Mouse (Mus musculus): Measurements from ENCODE around the gene Dbndd1.
"Not testable (repeated sequence)": the region's sequence is repeated elsewhere in the genome, so short reads cannot be mapped to it uniquely, and the experiment has no call there.

Gene Dbndd1

DNA sequence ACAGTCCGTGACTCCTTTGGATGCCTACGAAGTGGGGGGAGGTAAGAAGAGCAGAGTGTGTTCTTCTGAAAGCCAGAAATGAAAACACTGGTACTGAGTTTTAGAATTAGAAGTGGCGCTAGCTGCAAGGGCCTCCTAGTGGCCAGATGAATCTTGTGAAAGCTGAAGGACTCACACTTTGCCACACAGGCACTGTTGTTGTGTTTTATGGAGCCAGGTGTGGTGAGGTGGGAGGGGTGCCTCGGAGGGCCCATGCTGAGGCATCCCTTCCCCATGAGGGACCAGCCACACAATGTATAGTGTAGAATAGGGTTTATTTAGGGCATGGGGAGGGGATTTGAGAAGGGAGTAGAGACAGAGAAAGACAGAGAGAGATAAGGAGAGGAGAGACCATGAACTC lies 17.6 kb downstream of the Dbndd1 start:
- DNase-seq (ENCODE audit: extremely low read depth, low read depth): no peak

DNA sequence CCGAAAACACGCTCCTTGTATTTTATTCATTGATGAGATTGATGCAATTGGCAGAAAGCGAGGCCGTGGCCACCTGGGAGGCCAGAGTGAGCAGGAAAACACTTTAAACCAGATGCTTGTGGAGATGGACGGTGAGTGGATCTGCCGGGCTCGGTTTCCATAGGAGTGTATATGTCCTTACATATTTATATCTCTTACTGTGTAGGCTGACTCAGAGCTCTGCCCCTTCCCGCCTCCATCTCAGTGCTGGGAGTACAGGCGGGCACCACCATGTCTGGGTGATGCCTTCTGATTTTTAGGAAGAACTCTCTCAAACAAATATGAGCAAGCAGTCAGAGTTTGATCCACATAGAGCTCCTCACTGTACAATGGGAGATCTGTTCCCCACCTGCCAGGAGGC lies 22.4 kb downstream of the Dbndd1 start:
- no peak for DNase-seq (ENCODE audit: extremely low read depth, low read depth)

DNA sequence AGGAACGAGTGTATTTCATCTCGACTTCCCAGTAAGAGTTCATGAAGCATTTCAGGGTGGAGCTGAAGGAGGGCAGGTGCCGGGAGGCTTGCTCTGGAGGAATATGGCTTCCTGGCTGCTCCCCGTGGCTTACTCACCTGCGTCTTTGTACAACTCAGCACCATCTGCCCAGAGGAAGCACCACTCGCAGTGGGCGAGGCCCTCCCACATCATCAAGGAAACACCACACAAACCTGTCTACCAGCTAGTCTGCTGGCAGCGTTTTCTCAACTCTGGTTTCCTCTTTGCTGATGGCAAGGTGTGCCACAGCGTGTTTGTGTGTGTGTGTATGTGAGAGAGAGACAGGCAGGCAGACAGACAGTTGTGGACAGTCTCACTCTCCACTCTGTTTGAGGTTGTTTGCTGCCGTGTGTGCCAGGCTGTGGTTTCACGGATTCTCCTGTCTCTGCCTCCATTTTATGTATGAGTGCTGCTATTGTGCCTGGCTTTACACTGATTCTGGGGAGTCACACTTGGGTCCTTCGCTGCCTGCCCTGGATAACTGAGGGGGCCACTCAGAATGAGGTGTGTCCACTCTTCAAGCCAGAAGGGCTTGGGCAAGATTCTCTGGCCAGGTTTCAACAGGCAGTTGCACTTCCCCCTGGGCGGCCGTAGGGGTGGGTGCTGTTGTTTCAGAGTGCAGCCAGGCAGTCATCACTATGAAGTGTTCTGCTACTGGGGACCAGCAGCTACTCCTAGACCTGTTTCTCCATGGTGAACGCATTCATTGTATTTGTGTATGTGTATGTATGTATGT lies 23.8 kb downstream of the Dbndd1 start:
- DNase-seq (ENCODE audit: extremely low read depth, low read depth): no peak

DNA sequence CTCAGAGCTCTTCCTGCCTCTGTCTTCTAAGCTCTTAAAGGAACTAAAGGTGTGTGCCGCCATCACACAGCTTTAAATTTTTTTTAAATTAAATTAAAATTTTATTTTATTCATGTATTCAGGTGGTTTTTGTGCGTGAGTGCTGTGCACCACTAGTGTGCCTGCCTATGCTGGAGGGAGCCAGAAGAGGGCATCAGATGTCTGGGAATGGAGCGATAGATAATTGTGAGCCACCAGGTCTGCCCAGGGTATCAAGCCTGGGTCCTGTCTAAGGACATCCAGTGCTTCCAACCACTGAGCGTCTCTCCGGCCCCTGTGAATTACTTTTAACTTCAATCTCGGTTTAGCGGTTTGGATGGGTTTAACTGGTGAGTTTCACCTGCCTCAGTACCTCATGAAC lies 32.6 kb downstream of the Dbndd1 start:
- no peak for DNase-seq (ENCODE audit: extremely low read depth, low read depth)

DNA sequence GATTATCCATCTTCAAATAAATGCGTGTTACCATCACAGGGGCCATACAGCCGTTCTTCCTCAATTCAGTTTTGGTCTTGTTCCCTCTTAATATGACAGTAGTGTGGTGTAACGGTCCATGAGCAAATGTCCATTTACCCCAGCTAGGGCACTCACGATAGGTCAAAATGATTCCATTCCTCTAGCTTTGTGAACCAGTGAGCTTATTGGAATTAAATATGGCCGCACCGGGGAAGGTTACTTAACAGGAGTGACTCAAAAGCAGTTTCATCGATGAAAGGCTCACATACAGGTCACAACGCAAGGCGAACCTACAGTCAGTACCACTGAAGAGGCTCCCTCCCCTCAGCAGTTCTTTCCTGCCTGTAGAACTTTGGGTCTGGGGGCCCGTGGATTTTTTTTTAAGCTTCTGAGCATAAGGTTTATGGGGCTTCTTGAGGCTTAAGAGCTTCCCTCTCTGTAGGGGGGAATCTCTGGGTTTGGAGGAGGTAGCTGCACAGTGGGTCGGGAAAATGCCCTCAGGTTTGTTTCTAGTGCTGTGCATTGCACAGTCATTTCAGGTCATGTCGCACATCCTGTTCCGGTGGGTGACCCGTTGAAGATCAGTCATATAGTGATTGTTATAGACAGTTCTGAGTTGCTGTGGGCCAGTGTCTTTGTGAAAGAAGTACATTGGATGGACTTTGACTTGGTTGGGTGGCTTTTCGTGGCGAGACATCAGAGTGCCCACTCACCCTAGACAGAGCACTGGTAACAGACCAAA lies 36.6 kb downstream of the Dbndd1 start:
- no peak for DNase-seq (ENCODE audit: extremely low read depth, low read depth)

DNA sequence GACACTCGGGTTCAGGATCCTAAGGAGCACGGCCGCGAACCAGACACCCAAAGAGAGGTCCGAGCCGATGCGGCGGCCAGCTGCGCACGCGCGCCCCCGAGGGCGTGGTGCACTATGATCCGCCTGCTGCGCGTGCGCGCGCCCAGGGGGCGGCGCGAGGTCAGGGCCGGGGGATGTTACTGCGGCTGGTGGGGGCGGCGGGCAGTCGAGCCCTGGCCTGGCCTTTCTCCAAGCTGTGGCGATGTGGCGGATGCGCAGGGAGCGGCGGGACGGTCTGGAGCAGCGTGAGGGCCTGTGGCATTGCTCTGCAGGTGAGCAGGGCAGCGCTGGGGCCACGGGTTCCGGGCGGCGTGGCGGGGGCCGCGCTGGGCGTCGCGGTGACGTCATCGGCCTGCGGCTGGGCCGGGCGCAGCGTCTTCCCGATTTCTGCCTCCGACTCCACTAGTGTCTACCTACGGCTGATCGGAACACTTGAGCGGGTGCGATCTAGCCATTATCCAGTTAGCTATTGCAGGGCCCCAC lies 37.5 kb downstream of the Dbndd1 start, which contains the start of gene Afg3l1:
Afg3l1 (plus strand) TSS at position 167 of the 522 bp plus-strand sequence.
- DNase-seq (ENCODE audit: extremely low read depth, low read depth): peak; percentile 45

DNA sequence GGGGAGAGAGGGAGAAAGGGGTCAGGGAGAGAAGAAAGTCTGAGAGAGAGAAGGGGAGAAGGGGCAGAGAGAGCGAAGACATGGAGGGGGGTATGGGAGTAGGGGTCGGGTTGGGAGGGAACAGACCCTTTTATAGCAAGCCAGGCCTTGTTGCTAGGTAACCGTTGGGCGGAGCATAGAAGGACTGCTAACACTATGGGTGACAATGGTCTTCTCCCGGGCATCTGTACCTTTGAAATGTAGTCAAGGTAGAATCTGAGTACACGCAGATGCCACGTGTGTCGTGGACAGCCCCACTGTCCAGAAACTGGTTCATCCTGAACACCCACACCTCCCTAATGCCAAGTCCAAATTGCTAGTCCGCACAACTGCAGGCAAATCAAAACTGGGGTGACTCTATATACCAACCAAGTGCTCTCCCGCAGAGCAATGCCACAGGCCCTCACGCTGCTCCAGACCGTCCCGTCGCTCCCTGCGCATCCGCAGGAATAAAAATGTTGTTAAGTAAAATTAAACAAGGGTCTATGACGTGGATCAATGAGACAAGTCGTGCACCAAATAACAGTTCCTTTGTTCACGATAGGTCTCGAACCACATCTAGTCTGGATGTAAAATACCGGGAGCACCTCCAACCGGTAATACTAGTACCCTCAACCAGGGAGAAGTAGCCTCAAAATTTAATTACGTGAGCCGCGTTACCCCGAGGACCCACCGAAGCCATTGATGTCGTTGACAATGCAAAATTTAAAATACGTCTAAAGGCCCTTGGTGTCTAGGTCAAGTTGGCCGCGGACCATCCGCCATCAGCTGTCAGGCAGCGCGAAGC lies 38.1 kb downstream of the Dbndd1 start:
- DNase-seq (ENCODE audit: extremely low read depth, low read depth): peak; percentile 43

DNA sequence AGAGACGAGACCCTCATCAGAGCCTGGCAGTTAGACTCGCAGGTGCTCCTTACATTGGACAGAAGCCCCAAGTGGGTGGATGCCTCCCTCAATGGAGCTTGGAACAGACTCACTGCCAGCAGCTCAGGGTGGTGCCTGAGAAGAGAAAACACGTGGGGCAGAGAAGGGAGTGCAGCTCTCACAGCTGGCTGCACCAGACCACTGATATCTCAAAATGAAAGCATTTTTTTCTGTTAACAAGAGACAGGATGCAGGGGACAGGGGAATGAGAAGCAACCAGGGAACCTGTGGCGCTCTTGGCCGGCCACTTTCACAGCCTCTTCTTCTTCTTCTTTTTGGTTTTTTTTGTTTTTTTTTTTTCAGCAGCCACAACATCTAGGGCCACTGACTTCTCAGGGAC lies 40.7 kb downstream of the Dbndd1 start:
- DNase-seq (ENCODE audit: extremely low read depth, low read depth): not testable (repeated sequence)

DNA sequence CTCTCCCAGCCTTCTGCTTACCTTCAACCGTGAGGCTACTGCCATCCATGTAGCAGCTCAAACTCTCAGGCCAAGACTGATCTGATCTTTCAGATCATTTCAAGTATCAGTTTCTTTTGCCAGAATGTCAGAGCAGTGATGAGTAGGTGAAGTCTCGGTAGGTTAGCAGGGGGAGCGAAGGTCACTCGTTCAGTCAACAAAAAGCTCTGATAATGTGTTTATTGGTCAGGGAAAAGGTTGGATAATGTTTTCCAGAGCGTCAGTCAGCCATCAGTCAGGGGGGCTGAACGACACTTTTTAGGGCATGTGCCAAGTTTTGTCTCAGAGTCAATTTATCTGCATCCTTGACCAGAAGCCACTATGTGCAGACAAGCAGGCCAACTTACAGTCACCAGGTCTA lies 42.3 kb downstream of the Dbndd1 start:
- DNase-seq (ENCODE audit: extremely low read depth, low read depth): not testable (repeated sequence)

DNA sequence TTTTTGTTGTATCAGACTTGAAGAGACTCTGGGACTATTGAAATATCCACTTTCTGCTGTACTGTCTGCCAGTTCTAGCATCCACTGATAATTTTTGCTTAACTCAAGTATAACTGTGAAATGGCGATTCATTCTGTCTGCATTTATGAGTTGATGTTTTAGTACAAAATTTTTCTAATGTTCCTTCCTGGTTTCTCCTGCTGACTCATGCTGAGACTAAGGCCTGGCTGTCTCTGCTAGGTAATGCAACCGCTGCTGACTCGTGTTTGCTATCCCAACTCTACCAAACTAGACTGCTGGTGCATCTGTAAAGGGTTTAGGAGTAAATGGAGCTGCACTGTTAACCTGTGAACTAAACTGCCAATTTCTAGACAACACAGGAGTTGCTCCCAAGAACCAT lies 47.8 kb downstream of the Dbndd1 start:
- no peak for DNase-seq (ENCODE audit: extremely low read depth, low read depth)

DNA sequence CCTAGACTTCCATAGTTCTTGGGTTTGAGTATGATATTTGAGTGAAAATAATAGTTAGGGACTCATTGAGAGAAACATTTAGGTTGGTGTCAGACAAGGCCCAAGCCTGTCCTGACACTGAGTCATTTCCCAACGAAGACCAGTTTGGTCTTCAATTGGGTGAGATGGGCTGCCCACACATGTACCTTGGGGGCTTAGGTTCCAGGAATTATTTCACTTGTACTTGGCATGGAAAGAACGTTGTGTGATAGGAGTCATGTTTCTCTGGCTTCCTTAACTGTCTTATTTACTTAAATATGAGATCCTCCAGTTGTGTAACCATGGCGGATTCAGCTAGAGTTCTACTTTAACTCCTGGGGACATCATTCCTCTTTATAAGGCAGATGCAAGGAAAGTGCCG lies 51.6 kb downstream of the Dbndd1 start:
- no peak for DNase-seq (ENCODE audit: extremely low read depth, low read depth)
